Mouse (Mus musculus): Measurements from ENCODE around the gene Vmn2r9. TPM values are rescaled to one million over a fixed set of nuclear protein-coding genes. Genes with fewer than 3 reads are reported as not detected.
A peak's percentile ranks its signal among the peaks of the same experiment; 100 is the strongest.
"Not testable (repeated sequence)": the region's sequence is repeated elsewhere in the genome, so short reads cannot be mapped to it uniquely, and the experiment has no call there.

Vmn2r9 gene
- total RNA-seq (2014; fragmentation: Nextera tagmentation), result not detected in 2 replicates
- not detected in 2 replicates for total RNA-seq (2017)

GRCm38 (mm10) chr5:108852501-108852900, at the start of gene Vmn2r9:
TSS of gene Vmn2r9 (minus strand) at chr5:108852601.
- not testable (repeated sequence) for ATAC-seq (replicated peaks; ENCODE audit: poor library complexity, severe bottlenecking)

DNA sequence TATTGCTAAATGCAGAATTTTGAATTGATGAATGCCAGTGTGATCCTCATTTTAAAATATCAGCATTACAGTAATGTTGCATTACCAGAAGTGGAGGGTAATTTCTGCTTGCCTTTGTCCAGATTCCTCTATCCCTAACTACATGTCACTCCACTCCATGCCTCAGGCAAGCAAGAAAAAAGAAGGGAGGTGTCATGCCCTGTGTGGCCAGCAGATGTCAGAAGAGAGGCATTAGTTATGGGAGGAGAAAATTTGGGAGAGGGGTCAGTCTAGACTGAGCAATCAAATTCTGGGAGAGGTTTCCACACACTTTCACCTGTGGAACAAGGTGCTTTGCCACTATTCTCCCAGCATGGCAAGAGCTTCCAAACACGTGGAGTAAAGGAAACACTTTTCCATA, 14.3 kb upstream of the Vmn2r9 start:
- ATAC-seq (replicated peaks; ENCODE audit: poor library complexity, severe bottlenecking), result peak; percentile 73

- ATAC-seq (replicated peaks; ENCODE audit: poor library complexity, severe bottlenecking), result no peak
Measured at GRCm38 (mm10) chr5:108849466-108849865, 2.9 kb downstream of the Vmn2r9 start.

DNA sequence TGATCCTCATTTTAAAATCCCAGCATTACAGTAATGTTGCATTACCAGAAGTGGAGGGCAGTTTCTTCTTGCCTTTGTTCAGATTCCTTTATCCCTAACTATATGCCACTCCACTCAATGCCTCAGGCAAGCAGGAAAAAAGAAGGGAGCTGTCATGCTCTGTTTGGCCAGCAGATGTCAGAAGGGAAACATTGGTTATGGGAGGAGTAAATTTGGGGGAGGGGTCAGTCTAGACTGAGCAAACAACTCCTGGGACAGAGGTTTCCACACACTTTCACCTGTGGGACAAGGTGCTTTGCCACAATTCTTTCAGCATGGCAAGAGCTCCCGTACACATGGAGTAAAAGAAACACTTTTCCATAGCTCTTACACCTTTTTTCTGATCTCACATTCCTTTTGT, 16.2 kb downstream of the Vmn2r9 start:
- no peak for ATAC-seq (replicated peaks; ENCODE audit: poor library complexity, severe bottlenecking)

- ATAC-seq (replicated peaks; ENCODE audit: poor library complexity, severe bottlenecking), result no peak
Measured at GRCm38 (mm10) chr5:108823276-108823675, 29.1 kb downstream of the Vmn2r9 start.

DNA sequence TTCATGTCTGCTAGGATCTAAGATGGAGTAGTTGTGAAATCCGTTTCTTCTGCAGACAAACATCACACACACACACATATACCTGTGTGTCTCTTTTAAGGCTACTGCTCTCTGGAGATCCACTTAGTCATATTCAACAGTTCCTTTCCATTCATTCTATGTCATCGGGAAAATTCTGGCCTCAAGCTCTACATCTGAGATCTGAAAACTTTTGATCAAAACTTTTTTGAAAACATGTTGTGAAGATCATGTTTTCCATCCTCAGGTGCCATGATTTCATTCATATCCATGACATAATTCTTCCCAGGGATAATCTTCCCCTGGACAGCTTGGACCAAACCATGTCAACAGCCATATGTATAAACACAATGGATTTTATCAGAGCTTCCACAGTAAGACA, 43.7 kb downstream of the Vmn2r9 start, which contains the start of gene Vmn2r8:
Gene Vmn2r8, minus strand, starts transcription at position 101 of the 400 bp plus-strand sequence.
- not testable (repeated sequence) for ATAC-seq (replicated peaks; ENCODE audit: poor library complexity, severe bottlenecking)

DNA sequence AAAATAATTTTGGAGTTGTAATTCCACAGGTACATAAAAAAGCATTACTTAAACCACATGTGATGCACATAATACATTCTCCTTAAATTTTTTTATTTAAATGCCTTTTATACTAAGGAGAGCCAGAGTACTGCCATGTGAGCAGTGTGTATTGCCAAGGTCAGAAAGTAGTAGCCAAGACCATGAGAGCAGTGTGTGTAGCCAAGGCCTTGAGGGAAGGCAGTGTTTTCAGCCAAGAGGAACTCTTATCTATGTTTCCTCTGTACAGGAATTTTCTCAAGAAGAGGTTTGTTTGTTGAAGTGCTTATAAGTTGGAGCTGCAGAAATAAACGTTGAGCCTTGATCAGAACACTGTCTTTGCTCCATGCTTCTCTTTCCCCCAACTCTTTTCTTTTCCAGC, 48.8 kb downstream of the Vmn2r9 start:
- no peak for ATAC-seq (replicated peaks; ENCODE audit: poor library complexity, severe bottlenecking)

DNA sequence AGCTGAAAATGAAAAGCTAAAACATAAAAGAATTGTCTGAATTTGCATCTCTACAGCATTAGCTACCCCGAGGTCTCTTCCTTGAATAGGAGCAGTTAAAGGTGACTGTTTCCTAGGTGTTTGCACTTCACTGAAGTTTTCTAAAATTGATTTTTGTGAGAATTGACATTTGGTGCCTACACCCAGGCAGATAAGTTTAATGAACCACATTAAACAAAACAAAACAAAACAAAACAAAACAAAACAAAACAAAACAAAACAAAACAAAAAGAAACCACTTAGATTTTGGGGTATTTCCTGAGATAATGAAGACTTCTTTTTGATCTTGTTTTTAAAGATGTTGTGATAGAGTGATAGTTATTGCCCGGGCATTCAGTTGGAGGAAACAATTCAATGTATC, 57.1 kb downstream of the Vmn2r9 start, which contains the start of gene Tmed11:
Gene Tmed11, minus strand, starts transcription at position 101 of the 400 bp plus-strand sequence.
- not testable (repeated sequence) for ATAC-seq (replicated peaks; ENCODE audit: poor library complexity, severe bottlenecking)

- ATAC-seq (replicated peaks; ENCODE audit: poor library complexity, severe bottlenecking), result not testable (repeated sequence)
Measured at GRCm38 (mm10) chr5:108790385-108790784, 62.0 kb downstream of the Vmn2r9 start.

Other genes with a start within 250 kb of the Vmn2r9 start
- 78.7 and 82.2 TPM in 2 replicates for gene Gak, start 222.8 kb downstream of the Vmn2r9 start, total RNA-seq (2014; fragmentation: Nextera tagmentation)
- gene Gak, start 222.8 kb downstream of the Vmn2r9 start, total RNA-seq (2017), result 91.8 and 111 TPM in 2 replicates
- 24.4 and 29.3 TPM in 2 replicates for gene Tmem175, start 222.8 kb downstream of the Vmn2r9 start, total RNA-seq (2014; fragmentation: Nextera tagmentation)
- gene Tmem175, start 222.8 kb downstream of the Vmn2r9 start, total RNA-seq (2017), result 11.0 and 17.6 TPM in 2 replicates
- 13.3 and 18.6 TPM in 2 replicates for gene Idua, start 192.3 kb downstream of the Vmn2r9 start, total RNA-seq (2014; fragmentation: Nextera tagmentation)
- gene Idua, start 192.3 kb downstream of the Vmn2r9 start, total RNA-seq (2017), result 5.9 and 6.4 TPM in 2 replicates
- 9.3 and 9.5 TPM in 2 replicates for gene Dgkq, start 182.9 kb downstream of the Vmn2r9 start, total RNA-seq (2014; fragmentation: Nextera tagmentation)
- gene Dgkq, start 182.9 kb downstream of the Vmn2r9 start, total RNA-seq (2017), result 8.3 and 9.1 TPM in 2 replicates
- gene Slc26a1, start 177.0 kb downstream of the Vmn2r9 start, total RNA-seq (2014; fragmentation: Nextera tagmentation), result not detected in 2 replicates
- gene Slc26a1, start 177.0 kb downstream of the Vmn2r9 start, total RNA-seq (2017), result 0.10 TPM in 1 of 2 replicates, not detected in the other
- 2.0 and 5.1 TPM in 2 replicates for gene Fgfrl1, start 160.2 kb downstream of the Vmn2r9 start, total RNA-seq (2014; fragmentation: Nextera tagmentation)
- gene Fgfrl1, start 160.2 kb downstream of the Vmn2r9 start, total RNA-seq (2017), result 0.86 and 1.5 TPM in 2 replicates
- gene Rnf212, start 77.6 kb downstream of the Vmn2r9 start, total RNA-seq (2014; fragmentation: Nextera tagmentation), result not detected in 2 replicates
- not detected in 2 replicates for gene Rnf212, start 77.6 kb downstream of the Vmn2r9 start, total RNA-seq (2017)
- gene Tmed11, start 57.2 kb downstream of the Vmn2r9 start, total RNA-seq (2014; fragmentation: Nextera tagmentation), result not detected in 2 replicates
- not detected in 2 replicates for gene Tmed11, start 57.2 kb downstream of the Vmn2r9 start, total RNA-seq (2017)
- gene Vmn2r8, start 43.8 kb downstream of the Vmn2r9 start, total RNA-seq (2014; fragmentation: Nextera tagmentation), result not detected in 2 replicates
- gene Vmn2r8, start 43.8 kb downstream of the Vmn2r9 start, total RNA-seq (2017), result not detected in 2 replicates
- gene Vmn2r10, start 153.9 kb upstream of the Vmn2r9 start, total RNA-seq (2014; fragmentation: Nextera tagmentation), result not detected in 2 replicates
- not detected in 2 replicates for gene Vmn2r10, start 153.9 kb upstream of the Vmn2r9 start, total RNA-seq (2017)
- not detected in 2 replicates for gene Vmn2r11, start 207.0 kb upstream of the Vmn2r9 start, total RNA-seq (2014; fragmentation: Nextera tagmentation)
- gene Vmn2r11, start 207.0 kb upstream of the Vmn2r9 start, total RNA-seq (2017), result not detected in 2 replicates
- not detected in 2 replicates for gene Vmn2r12, start 245.3 kb upstream of the Vmn2r9 start, total RNA-seq (2014; fragmentation: Nextera tagmentation)
- gene Vmn2r12, start 245.3 kb upstream of the Vmn2r9 start, total RNA-seq (2017), result not detected in 2 replicates

Measured in granulocyte monocyte progenitor cell, adult 5-6 weeks (primary cell).